Mouse (Mus musculus) neural tube, embryonic 12.5 days (tissue): ENCODE measurements at regions not wholly inside any gene's neighbourhood (a gene's known extent, or its start where the extent isn't known, plus 50 kb on each side); places are given as distances from the start of the nearest gene placed in this dataset.

ENCODE experiments used
- ATAC-seq: fragments of 200-750 bp; cut with Nextera tagmentation; 2 replicates; pipeline ENCODE4 v1.8.0; 2017; ENCODE audit warnings: low read depth, mild to moderate bottlenecking, moderate TSS enrichment, moderate library complexity; ENCODE audit not compliant: low FRiP score
- H3K27ac ChIP-seq: fragments of 300-500 bp; sonication (generic); 2 replicates; pipeline ENCODE4 v1.5.1; 2016
- H3K27me3 ChIP-seq: fragments of 300-500 bp; sonication (generic); replicated peaks from 2 replicates; pipeline ENCODE4 v1.6.1; 2016; ENCODE audit warnings: mild to moderate bottlenecking
- H3K36me3 ChIP-seq: fragments of 300-500 bp; sonication (generic); 2 replicates; pipeline ENCODE4 v1.6.1; 2016; ENCODE audit warnings: mild to moderate bottlenecking
- H3K4me1 ChIP-seq: fragments of 300-500 bp; sonication (generic); 2 replicates; pipeline ENCODE4 v1.6.1; 2016
- H3K4me2 ChIP-seq: fragments of 300-500 bp; sonication (generic); replicated peaks from 2 replicates; pipeline ENCODE4 v1.6.1; 2016; ENCODE audit warnings: mild to moderate bottlenecking
- H3K4me3 ChIP-seq: fragments of 300-500 bp; sonication (generic); 2 replicates; pipeline ENCODE4 v1.5.1; 2016
- H3K9ac ChIP-seq: fragments of 300-500 bp; sonication (generic); 2 replicates; pipeline ENCODE4 v1.6.1; 2016; ENCODE audit warnings: mild to moderate bottlenecking
- H3K9me3 ChIP-seq: fragments of 300-500 bp; sonication (generic); 2 replicates; pipeline ENCODE4 v1.6.1; 2016; ENCODE audit warnings: mild to moderate bottlenecking
- WGBS: fragments of 180-500 bp; shearing (Covaris S2); methylation state at CpG from one replicate; pipeline ENCODE4 v1.1.7; 2016; 5-methylcytosine and 5-hydroxymethylcytosine counted together

DNA sequence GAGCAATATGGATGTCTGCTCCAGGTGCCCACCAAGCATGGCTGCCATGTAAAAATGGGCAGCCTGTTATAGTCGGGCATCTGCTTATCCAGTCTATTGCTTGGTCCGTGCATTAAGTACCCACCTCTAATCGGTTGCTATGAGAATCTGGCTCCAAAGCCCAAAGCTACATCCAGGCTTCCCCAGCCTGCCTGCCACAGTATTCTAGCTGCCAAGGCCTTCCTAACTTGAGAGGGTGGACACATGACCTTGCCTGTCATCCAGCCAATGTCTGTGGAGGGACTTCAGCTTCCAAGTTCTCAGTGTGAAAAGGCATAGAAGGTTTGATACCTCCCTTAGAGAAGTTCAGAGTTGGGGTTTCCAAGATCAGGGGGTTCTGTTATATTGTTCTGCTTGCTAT is 75.6 kb upstream of the Epb41l3 start:
- no peaks in the 10 kb centered on the region for H3K27me3 ChIP-seq

DNA sequence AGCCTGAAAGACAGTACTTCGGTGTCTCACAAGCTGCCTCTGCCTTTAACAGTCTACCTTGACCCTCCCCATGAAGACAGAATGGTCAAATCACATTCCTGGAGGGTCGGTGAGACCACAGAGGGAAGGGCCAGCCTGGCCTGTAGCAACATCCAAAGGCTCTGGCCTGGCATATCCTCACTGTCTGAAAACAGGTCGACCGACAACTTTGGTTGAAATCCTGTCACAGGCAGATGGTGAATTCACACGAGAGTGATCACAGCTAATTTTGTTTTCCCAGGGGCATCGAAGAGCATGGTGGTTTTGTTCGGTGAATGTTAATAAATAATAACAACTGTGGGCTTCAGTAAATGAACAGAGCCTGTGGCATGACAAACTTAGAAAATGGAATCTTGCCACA is 71.4 kb upstream of the Epb41l3 start:
- 75% methylated on average over 7 of the region's 7 CpGs for WGBS
- no peak for ATAC-seq

More for the DNA sequence above, 75.6 kb upstream of the Epb41l3 start:
- Histone ChIP-seq H3K4me2 (no peak overlapping the region), H3K9me3 (no peaks in the 10 kb centered on the region), H3K27ac (no peak overlapping the region), H3K36me3 (no peaks in the 10 kb centered on the region), H3K4me1 (no peaks in the 10 kb centered on the region), H3K9ac (no peak overlapping the region), H3K4me3 (no peak overlapping the region)
- 93% methylated on average over 3 of the region's 3 CpGs for WGBS
- no peak for ATAC-seq

DNA sequence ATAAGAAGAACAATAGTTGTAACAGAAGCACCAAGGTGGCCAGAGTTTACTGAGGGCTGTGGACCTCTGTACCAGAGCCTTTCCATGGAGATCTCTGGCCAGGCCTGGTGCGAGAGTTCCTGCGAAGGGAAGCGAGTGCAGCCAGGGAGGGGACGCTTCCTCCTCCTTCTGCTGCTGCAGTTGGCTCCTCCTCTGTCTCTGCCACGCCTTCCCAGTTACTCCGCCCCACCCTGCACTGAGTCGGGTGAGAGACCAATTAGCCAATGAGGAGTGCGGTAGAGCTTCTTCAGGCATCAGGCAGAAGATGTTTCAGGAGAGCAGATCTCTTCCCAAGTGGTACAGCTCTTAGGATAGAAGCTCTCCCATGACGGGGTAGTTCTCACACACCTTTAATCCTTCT is 69.2 kb upstream of the Epb41l3 start:
- Histone ChIP-seq H3K9ac (no peak overlapping the region), H3K9me3 (no peaks in the 10 kb centered on the region), H3K27ac (no peak overlapping the region), H3K4me3 (no peak overlapping the region), H3K36me3 (no peaks in the 10 kb centered on the region), H3K4me2 (no peak overlapping the region), H3K4me1 (no peaks in the 10 kb centered on the region), H3K27me3 (no peaks in the 10 kb centered on the region)
- ATAC-seq = 0 out of 2 replicates have a peak, but pooled peaks have one; percentile 37
- 36% methylated on average over 9 of the region's 9 CpGs for WGBS

More for the DNA sequence above, 71.4 kb upstream of the Epb41l3 start:
- no peak overlapping the region for H3K27ac ChIP-seq
- H3K27me3 ChIP-seq = no peaks in the 10 kb centered on the region
- H3K4me3 ChIP-seq = no peak overlapping the region
- no peaks in the 10 kb centered on the region for H3K9me3 ChIP-seq
- H3K4me2 ChIP-seq = no peak overlapping the region
- H3K9ac ChIP-seq = no peak overlapping the region
- no peaks in the 10 kb centered on the region for H3K4me1 ChIP-seq
- H3K36me3 ChIP-seq = no peaks in the 10 kb centered on the region
